Mouse (Mus musculus): Measurements from ENCODE around the gene Eif4a2. TPM values are rescaled to one million over a fixed set of nuclear protein-coding genes. Genes with fewer than 3 reads are reported as not detected.

Eif4a2 gene
- polyA plus RNA-seq, 1 experiment: 86.9 TPM

DNA sequence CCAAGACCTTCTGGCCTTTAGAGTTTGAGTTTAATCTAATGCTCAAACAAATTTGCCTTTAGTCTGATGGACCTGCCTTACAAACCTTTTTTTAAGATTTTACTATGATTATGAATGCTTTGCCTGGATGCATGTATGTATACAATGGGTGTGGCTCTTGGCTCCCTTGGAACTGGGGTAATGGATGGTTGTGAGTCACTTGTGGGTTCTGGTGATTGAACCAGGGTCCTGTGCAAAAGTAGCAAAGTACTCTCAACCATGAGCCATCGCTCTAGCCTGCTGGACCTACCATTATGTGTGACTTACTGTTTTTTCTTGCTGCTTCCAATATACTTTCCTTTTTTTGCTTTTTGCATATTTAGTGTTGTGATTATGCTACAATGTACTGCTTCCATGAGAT lies 25.1 kb downstream of the Eif4a2 start:
- TF ChIP-seq USF1 (IDR thresholded peaks at IDR 0.05; ENCODE audit: low read depth) (no peak), CEBPB (IDR thresholded peaks at IDR 0.05; ENCODE audit: low read depth) (no peak), MYOD1 (IDR thresholded peaks at IDR 0.05; ENCODE audit: control insufficient read depth, insufficient read length, low read depth) (no peak), CTCF (IDR thresholded peaks at IDR 0.05; ENCODE audit: control insufficient read depth, insufficient read depth, insufficient read length) (no peak), FOSL1 (IDR thresholded peaks at IDR 0.05; ENCODE audit: insufficient read depth, low read length, poor library complexity, severe bottlenecking) (no peak), MAX (IDR thresholded peaks at IDR 0.05) (no peak), MYOG (IDR thresholded peaks at IDR 0.05; ENCODE audit: control insufficient read depth, extremely low read depth, insufficient read length) (no peak)
- Histone ChIP-seq H3K79me2 (ENCODE audit: control insufficient read depth, insufficient read depth) (peaks cover 11% of the 10 kb centered on the region), H3K27me3 (ENCODE audit: control insufficient read depth, insufficient read depth, insufficient read length) (no peaks in the 10 kb centered on the region), H3ac (ENCODE audit: control insufficient read depth, insufficient read length, low read depth) (no peak overlapping the region), H3K79me3 (ENCODE audit: low read depth) (peaks cover under 1% of the 10 kb centered on the region), H3K36me3 (ENCODE audit: control insufficient read depth, insufficient read depth) (no peaks in the 10 kb centered on the region), H3K4me3 (ENCODE audit: insufficient read depth, poor library complexity, severe bottlenecking) (no peak overlapping the region)

DNA sequence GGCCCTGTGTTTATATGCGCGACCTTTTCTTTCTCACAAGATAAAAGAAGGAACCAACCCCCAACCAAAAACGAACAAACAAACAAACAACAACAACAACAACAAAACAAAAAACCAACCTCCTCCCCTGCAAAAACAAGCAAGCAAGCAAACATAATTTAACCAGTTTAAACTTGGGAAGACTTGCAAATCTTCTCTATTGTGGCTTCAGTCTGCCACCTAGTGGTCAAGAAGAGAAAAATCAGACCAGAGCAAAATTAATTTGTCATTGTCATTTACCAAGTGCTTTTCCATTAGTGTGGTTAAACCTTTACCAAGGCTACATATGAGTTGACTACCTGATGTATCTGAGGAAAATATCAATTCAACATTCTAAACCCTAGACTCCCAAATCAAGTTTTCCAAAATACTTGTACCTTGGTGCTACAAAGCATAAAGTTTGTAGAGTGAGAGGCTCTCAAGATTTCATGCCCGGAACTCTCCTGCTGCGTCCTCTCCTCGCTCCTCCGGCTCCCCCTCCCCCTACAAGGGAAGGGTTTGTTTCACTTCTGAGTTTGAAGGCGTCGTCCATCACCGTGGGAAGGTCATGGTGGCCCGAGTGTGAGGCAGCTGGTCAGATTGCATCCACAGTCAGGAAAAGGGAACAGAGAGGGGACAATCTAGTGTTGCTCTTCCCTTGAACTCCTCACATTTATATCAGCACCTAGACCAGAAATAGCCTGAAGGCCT lies 28.3 kb downstream of the Eif4a2 start:
- TF ChIP-seq CEBPB (IDR thresholded peaks at IDR 0.05; ENCODE audit: low read depth): no peak
- TF ChIP-seq MAX (IDR thresholded peaks at IDR 0.05): no peak
- TF ChIP-seq USF1 (IDR thresholded peaks at IDR 0.05; ENCODE audit: low read depth): no peak
- no peak for TF ChIP-seq MYOG (IDR thresholded peaks at IDR 0.05; ENCODE audit: control insufficient read depth, extremely low read depth, insufficient read length)
- TF ChIP-seq CTCF (IDR thresholded peaks at IDR 0.05; ENCODE audit: control insufficient read depth, insufficient read depth, insufficient read length): no peak
- TF ChIP-seq FOSL1 (IDR thresholded peaks at IDR 0.05; ENCODE audit: insufficient read depth, low read length, poor library complexity, severe bottlenecking): no peak
- no peak for TF ChIP-seq MYOD1 (IDR thresholded peaks at IDR 0.05; ENCODE audit: control insufficient read depth, insufficient read length, low read depth)
- Histone ChIP-seq H3K27me3 (ENCODE audit: control insufficient read depth, insufficient read depth, insufficient read length) (no peaks in the 10 kb centered on the region), H3K79me3 (ENCODE audit: low read depth) (no peaks in the 10 kb centered on the region), H3K79me2 (ENCODE audit: control insufficient read depth, insufficient read depth) (no peaks in the 10 kb centered on the region), H3ac (ENCODE audit: control insufficient read depth, insufficient read length, low read depth) (no peak overlapping the region), H3K36me3 (ENCODE audit: control insufficient read depth, insufficient read depth) (no peaks in the 10 kb centered on the region), H3K4me3 (ENCODE audit: insufficient read depth, poor library complexity, severe bottlenecking) (no peak overlapping the region)

DNA sequence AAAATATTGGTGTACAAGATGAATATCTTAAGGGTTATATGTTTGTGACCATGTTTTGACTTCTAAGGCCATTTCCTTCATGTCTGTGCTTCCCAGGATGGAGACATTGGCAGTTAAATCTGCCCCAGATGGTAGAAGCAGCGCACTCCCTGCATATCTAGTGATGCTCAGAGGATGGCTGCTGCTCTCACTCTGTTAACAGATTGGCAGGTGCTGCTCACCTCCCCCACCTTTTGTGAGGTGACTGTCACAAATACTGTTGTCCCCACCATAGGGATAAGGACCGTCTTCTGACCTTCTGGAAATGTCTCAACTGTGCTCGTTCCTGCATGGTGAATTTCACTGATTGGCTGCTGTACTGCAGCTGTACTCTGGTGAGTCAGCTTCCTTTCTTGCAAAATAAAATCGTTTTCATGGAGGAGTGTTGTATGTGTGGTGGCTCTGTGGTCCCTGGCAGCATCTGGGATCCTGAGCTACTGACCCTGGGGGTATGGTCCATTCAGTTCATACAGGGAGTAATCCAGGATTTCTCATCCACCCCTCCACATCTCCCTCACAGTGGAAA lies 29.2 kb downstream of the Eif4a2 start:
- no peaks in the 10 kb centered on the region for H3K79me3 ChIP-seq (ENCODE audit: low read depth)
- H3K4me3 ChIP-seq (ENCODE audit: insufficient read depth, poor library complexity, severe bottlenecking): no peak overlapping the region
- H3K79me2 ChIP-seq (ENCODE audit: control insufficient read depth, insufficient read depth): no peaks in the 10 kb centered on the region
- H3ac ChIP-seq (ENCODE audit: control insufficient read depth, insufficient read length, low read depth): no peak overlapping the region
- TF ChIP-seq FOSL1 (IDR thresholded peaks at IDR 0.05; ENCODE audit: insufficient read depth, low read length, poor library complexity, severe bottlenecking) (no peak), MYOG (IDR thresholded peaks at IDR 0.05; ENCODE audit: control insufficient read depth, extremely low read depth, insufficient read length) (no peak), CTCF (IDR thresholded peaks at IDR 0.05; ENCODE audit: control insufficient read depth, insufficient read depth, insufficient read length) (no peak), CEBPB (IDR thresholded peaks at IDR 0.05; ENCODE audit: low read depth) (peak; percentile 63)
- H3K27me3 ChIP-seq (ENCODE audit: control insufficient read depth, insufficient read depth, insufficient read length): no peaks in the 10 kb centered on the region
- no peaks in the 10 kb centered on the region for H3K36me3 ChIP-seq (ENCODE audit: control insufficient read depth, insufficient read depth)

- Histone ChIP-seq H3K36me3 (ENCODE audit: control insufficient read depth, insufficient read depth) (no peaks in the 10 kb centered on the region), H3ac (ENCODE audit: control insufficient read depth, insufficient read length, low read depth) (no peak overlapping the region), H3K79me2 (ENCODE audit: control insufficient read depth, insufficient read depth) (no peaks in the 10 kb centered on the region), H3K79me3 (ENCODE audit: low read depth) (no peaks in the 10 kb centered on the region), H3K4me3 (ENCODE audit: insufficient read depth, poor library complexity, severe bottlenecking) (no peak overlapping the region), H3K27me3 (ENCODE audit: control insufficient read depth, insufficient read depth, insufficient read length) (no peaks in the 10 kb centered on the region)
- TF ChIP-seq USF1 (IDR thresholded peaks at IDR 0.05; ENCODE audit: low read depth) (no peak), MYOD1 (IDR thresholded peaks at IDR 0.05; ENCODE audit: control insufficient read depth, insufficient read length, low read depth) (no peak), CTCF (IDR thresholded peaks at IDR 0.05; ENCODE audit: control insufficient read depth, insufficient read depth, insufficient read length) (no peak), MAX (IDR thresholded peaks at IDR 0.05) (no peak), FOSL1 (IDR thresholded peaks at IDR 0.05; ENCODE audit: insufficient read depth, low read length, poor library complexity, severe bottlenecking) (no peak), CEBPB (IDR thresholded peaks at IDR 0.05; ENCODE audit: low read depth) (no peak), MYOG (IDR thresholded peaks at IDR 0.05; ENCODE audit: control insufficient read depth, extremely low read depth, insufficient read length) (no peak)
These were observed 33.7 kb downstream of the Eif4a2 start for GRCm38 (mm10) chr16:23140911-23141310.

DNA sequence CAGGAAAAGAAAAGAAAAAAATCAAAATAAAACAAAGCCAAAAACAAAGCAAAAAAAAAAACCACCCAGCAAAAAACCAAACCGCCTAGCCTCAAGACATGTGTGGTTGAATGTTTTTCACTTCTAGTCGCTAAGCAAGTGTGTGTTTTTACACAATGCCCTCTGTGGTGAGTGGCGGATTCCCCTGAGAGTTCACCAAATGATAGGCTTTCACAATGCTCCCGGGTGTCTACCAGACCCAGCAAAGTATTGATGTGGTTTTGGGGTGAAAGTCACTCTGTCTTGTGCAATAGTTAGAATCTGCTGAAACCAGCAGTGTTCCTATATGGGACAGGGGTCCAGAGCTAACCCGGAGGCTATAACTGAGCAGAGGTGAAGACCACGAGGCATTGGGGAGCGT lies 37.1 kb downstream of the Eif4a2 start:
- Histone ChIP-seq H3K36me3 (ENCODE audit: control insufficient read depth, insufficient read depth) (no peaks in the 10 kb centered on the region), H3K79me3 (ENCODE audit: low read depth) (no peaks in the 10 kb centered on the region), H3ac (ENCODE audit: control insufficient read depth, insufficient read length, low read depth) (no peak overlapping the region), H3K27me3 (ENCODE audit: control insufficient read depth, insufficient read depth, insufficient read length) (peaks cover 3% of the 10 kb centered on the region), H3K4me3 (ENCODE audit: insufficient read depth, poor library complexity, severe bottlenecking) (no peak overlapping the region), H3K79me2 (ENCODE audit: control insufficient read depth, insufficient read depth) (no peaks in the 10 kb centered on the region)
- TF ChIP-seq MYOG (IDR thresholded peaks at IDR 0.05; ENCODE audit: control insufficient read depth, extremely low read depth, insufficient read length) (no peak), CTCF (IDR thresholded peaks at IDR 0.05; ENCODE audit: control insufficient read depth, insufficient read depth, insufficient read length) (no peak), CEBPB (IDR thresholded peaks at IDR 0.05; ENCODE audit: low read depth) (peak; percentile 97), FOSL1 (IDR thresholded peaks at IDR 0.05; ENCODE audit: insufficient read depth, low read length, poor library complexity, severe bottlenecking) (no peak)
